Mouse (Mus musculus): Measurements from ENCODE around the gene Syne3.

Gene Syne3

GRCm38 (mm10) chr12:105025271-105025946, 15.8 kb upstream of the Syne3 start:
- DNase-seq (ENCODE audit: low spot score), result peak; percentile 90

GRCm38 (mm10) chr12:105022776-105023175, 13.2 kb upstream of the Syne3 start:
- DNase-seq (ENCODE audit: low spot score), result no peak

GRCm38 (mm10) chr12:105022141-105022540, 12.5 kb upstream of the Syne3 start:
- DNase-seq (ENCODE audit: low spot score), result no peak

- DNase-seq (ENCODE audit: low spot score), result no peak
Measured at GRCm38 (mm10) chr12:105021441-105022069, 11.9 kb upstream of the Syne3 start.

GRCm38 (mm10) chr12:105019359-105020219, 10.0 kb upstream of the Syne3 start:
- no peak for DNase-seq (ENCODE audit: low spot score)

GRCm38 (mm10) chr12:105016639-105017038, 7.0 kb upstream of the Syne3 start:
- no peak for DNase-seq (ENCODE audit: low spot score)

- DNase-seq (ENCODE audit: low spot score), result no peak
Measured at GRCm38 (mm10) chr12:105016199-105016598, 6.6 kb upstream of the Syne3 start.

- no peak for DNase-seq (ENCODE audit: low spot score)
Measured at GRCm38 (mm10) chr12:105013065-105013464, 3.5 kb upstream of the Syne3 start.

- DNase-seq (ENCODE audit: low spot score), result no peak
Measured at GRCm38 (mm10) chr12:105012314-105012713, 2.7 kb upstream of the Syne3 start.

- DNase-seq (ENCODE audit: low spot score), result no peak
Measured at GRCm38 (mm10) chr12:105011589-105011988, 2.0 kb upstream of the Syne3 start.

- DNase-seq (ENCODE audit: low spot score), result no peak
Measured at GRCm38 (mm10) chr12:105010213-105010790, 693 bp upstream of the Syne3 start.

- DNase-seq (ENCODE audit: low spot score), result peak; percentile 36
Measured at GRCm38 (mm10) chr12:105008752-105009178, 844 bp downstream of the Syne3 start.

- no peak for DNase-seq (ENCODE audit: low spot score)
Measured at GRCm38 (mm10) chr12:105008150-105008549, 1.5 kb downstream of the Syne3 start.

- no peak for DNase-seq (ENCODE audit: low spot score)
Measured at GRCm38 (mm10) chr12:105005715-105005972, 4.0 kb downstream of the Syne3 start.

GRCm38 (mm10) chr12:105004956-105005714, 4.5 kb downstream of the Syne3 start:
- no peak for DNase-seq (ENCODE audit: low spot score)

GRCm38 (mm10) chr12:105003715-105004114, 5.9 kb downstream of the Syne3 start:
- no peak for DNase-seq (ENCODE audit: low spot score)

GRCm38 (mm10) chr12:105003158-105003557, 6.5 kb downstream of the Syne3 start:
- peak; percentile 24 for DNase-seq (ENCODE audit: low spot score)

- DNase-seq (ENCODE audit: low spot score), result peak; percentile 57
Measured at GRCm38 (mm10) chr12:105002340-105003132, 7.1 kb downstream of the Syne3 start.

GRCm38 (mm10) chr12:105001317-105001716, 8.3 kb downstream of the Syne3 start:
- DNase-seq (ENCODE audit: low spot score), result no peak

- DNase-seq (ENCODE audit: low spot score), result no peak
Measured at GRCm38 (mm10) chr12:105000487-105001283, 8.9 kb downstream of the Syne3 start.

All from retina, embryonic 14.5 days (tissue).